Mouse (Mus musculus) heart, adult 9 months (tissue): ENCODE data around the gene 4921504E06Rik.

ENCODE experiments used
- DNase-seq, 2 experiments: peaks; one replicate each; pipeline ENCODE4 v3.0.0; 2022; ENCODE audit warnings: low spot score in 2 of 2

4921504E06Rik gene

DNA sequence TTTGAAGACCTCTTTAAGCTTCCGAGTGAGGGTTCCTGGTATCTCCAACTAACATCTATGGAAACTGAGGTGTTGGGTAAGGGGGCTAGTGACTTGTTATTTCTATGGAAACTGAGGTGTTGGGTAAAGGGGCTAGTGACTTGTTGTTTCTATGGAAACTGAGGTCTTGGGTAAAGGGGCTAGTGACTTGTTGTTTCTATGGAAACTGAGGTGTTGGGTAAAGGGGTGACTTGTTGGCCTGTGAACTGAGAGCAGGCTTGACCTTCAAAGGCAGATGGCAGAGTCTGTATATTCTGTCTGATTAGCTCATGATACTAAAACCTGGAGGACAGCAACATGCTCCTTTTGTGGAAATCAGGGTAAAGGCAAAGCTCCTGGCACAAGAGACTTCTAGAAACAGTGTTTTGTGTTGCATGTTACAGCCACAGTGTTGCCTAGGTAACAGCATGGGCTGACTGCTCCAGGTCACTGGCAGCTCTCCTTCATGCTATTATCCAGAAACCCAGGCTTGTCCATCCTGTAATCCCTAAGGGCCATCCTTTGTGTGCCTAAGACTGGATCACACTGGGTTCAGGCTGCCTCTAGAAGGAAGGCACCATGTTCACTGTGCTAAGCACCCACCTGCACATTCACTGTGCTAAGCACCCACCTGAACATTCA lies 133.9 kb downstream of the 4921504E06Rik start:
- no peak for DNase-seq

DNA sequence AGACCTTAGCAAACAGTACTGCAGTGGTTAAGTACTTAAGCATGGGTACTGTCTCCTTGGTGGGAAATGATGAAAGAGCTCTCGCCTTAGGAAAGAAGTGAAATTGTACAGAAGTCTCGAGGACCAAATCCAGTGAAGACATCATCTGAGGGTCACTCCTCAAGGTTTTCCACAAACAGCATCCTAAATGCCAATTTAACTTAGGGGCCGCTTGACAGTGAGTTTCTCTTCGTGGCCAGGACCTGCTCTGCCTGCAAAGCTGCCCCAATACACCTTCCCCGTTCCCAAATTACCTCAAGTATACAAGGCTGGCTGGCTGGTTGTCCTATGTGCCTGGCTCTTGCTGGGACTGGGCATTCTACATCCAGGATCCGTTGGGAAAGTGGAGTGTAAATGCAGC lies 137.6 kb downstream of the 4921504E06Rik start:
- DNase-seq = no peak

DNA sequence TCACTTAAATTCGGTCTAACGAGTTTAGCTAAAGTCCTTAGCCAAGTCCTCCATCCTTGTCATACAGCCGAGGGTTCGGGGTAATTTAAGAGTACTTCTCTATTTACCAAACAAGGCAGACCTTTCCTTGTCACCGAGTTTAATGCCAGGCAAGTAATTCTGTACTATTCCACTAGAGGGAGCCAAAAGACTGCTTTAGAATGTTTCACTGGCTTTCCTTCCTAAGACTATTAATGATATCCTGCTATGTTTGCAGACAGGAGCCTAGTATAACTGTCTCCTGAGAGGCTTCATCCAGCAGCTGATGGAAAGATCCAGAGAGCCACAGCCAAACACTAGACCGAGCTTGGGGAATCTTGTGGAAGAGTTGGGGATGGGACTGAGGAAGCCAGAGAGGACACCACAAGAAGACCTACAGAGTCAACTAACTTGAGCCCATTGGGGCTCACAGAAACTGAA lies 138.6 kb downstream of the 4921504E06Rik start:
- DNase-seq = peak; percentile 45 to 69

DNA sequence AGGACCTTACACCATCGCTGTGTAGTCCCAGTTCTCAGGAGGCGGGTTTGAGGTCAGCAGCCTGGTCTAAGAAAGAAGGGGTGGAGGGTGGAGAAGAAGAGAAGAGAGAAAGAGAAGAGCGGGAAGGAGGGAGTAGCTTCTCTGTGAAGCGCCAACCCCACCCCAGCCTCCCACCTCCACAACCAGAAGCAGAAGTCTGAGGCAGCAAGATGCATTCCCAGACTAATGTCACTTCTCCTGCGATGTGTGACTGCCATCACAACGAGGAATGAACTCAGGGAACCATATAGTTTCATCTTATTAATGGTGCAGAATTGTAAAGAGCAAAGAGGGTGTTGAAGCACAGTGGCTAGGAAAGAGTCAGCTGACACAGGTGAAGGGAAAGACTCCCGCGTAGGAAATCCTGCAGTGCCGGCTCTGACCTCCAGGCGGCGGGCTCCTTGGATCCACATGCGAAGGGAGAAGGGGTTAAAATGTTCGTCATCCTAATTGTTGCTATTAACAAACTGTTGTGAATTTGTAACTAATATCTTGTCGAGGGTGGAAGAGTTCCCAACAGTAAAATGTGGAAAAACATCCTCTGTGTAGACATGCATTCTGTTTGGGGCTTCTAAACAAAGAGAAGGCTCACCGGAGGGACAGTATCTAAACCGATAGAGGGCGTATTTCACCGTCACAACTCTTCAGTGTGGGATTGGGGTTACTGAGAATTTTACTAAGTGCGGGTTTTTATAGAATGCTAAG lies 139.3 kb downstream of the 4921504E06Rik start:
- DNase-seq = peak in 1 of 2 experiments; percentile 11
